Mouse (Mus musculus): ENCODE results near the gene Xrcc4.
A peak's percentile ranks its signal among the peaks of the same experiment; 100 is the strongest.

The Xrcc4 gene

GRCm38 (mm10) chr13:89739696-89740242 lies 349.6 kb downstream of the Xrcc4 start:
- DNase-seq (ENCODE audit: low read depth, low spot score), result peak; percentile 21

GRCm38 (mm10) chr13:89738776-89739695 lies 350.4 kb downstream of the Xrcc4 start:
- DNase-seq (ENCODE audit: low read depth, low spot score), result peak; percentile 89

GRCm38 (mm10) chr13:89738275-89738674 lies 351.1 kb downstream of the Xrcc4 start:
- DNase-seq (ENCODE audit: low read depth, low spot score), result no peak

GRCm38 (mm10) chr13:89735111-89735510 lies 354.3 kb downstream of the Xrcc4 start:
- no peak for DNase-seq (ENCODE audit: low read depth, low spot score)

- DNase-seq (ENCODE audit: low read depth, low spot score), result no peak
Observed at GRCm38 (mm10) chr13:89726492-89726891, 362.9 kb downstream of the Xrcc4 start.

Data from ES-CJ7 (cell line).